Mouse (Mus musculus): ENCODE results near the gene Tmem170b.

Gene Tmem170b

GRCm38 (mm10) chr13:41614539-41614938, 8.8 kb downstream of the Tmem170b start:
- DNase-seq (ENCODE audit: low spot score) = no peak

DNA sequence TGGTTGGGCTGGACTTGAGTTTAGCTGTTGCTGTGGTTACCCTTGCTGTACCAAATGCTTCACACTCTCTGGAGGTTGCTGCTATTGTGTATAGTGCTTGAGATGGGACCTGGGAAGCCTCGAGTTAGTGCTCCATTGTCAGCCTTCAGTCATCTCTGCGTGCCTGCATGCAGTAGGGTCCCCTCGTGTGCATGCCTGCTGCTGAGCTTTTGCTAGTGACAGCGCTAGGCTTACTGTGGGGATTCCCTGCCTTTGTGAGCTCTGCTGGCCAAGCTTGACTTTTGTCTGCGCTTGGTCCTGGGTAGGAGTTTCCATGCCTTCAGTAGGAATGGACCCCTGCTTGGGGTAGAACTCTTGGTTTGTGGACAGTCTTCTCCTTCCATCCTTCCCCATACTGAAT, 9.3 kb downstream of the Tmem170b start:
- no peak for DNase-seq (ENCODE audit: low spot score)

DNA sequence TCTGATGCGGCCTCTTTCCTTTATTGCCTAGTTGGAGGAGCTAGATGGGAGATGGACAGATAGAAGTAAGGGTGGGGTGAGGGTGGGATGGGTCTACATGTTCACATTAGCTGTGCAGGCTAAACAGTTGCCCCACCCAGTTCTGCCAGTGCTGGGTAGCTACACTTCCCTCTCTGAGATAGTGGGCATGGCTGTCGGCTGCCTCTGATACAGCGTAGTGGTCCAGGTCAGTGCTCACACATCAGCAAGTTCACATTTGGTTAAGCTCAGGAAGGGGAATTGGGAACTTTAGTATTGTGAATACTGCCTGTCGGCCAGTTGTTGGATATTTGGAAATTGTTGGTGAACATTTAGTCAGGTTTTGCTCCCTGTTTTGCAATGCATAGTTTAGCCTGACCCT, 13.8 kb downstream of the Tmem170b start:
- no peak for DNase-seq (ENCODE audit: low spot score)

DNA sequence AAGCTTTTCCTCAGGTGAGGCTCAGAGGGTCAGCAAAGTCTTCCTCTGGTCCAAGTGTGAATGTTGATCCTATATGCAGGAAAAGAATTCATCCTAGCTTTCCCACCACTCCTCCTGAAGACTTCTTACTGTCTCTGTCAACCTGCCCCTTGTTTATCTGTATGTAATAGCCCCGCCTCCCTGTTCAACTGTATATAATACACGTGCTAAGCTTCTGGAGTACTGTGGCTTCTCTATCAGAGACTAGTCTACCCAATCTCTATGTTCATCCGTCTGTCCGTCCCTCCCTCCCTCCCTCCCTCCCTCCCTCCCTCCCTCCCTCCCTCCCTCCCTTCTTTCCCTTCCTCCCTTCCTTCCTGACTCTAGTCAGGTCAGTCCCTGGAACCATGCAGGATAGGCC, 14.4 kb downstream of the Tmem170b start:
- no peak for DNase-seq (ENCODE audit: low spot score)

- DNase-seq (ENCODE audit: low spot score) = no peak
Measured at GRCm38 (mm10) chr13:41624123-41624522, 18.4 kb downstream of the Tmem170b start.

- DNase-seq (ENCODE audit: low spot score) = no peak
Measured at GRCm38 (mm10) chr13:41625248-41625647, 19.5 kb downstream of the Tmem170b start.

DNA sequence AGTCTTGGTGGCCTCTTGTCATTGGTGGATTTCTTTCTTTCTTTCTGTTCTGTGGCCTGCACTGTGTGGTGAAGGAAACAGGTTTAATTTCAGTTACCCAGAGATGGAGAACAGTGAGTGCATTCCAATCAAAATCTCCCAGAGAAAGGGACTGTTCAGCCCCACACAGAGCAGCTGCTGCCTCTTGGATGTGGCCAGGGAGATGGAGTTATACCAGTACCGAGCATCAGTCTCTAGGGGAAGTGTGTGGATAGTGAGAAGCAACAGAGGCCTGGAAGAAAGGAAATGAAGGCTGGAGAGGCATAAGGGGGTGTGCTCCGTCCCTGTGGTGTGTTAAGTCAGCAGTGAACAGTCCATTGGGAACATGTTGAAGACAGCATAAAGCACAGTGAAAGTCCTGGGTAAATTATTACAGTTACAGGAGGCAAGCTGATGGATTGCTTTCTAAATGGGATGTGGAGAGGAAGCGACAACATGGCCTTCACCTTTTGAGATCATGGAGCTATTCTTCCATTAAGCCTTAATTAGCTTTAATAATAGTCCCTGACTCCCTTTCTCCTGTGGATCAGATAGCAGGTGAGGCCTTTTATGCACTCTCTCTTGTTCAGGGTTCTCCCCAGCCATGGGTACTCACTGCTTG, 21.7 kb downstream of the Tmem170b start:
- DNase-seq (ENCODE audit: low spot score) = no peak

- DNase-seq (ENCODE audit: low spot score) = peak; percentile 45
Measured at GRCm38 (mm10) chr13:41634401-41634818, 28.7 kb downstream of the Tmem170b start.

DNA sequence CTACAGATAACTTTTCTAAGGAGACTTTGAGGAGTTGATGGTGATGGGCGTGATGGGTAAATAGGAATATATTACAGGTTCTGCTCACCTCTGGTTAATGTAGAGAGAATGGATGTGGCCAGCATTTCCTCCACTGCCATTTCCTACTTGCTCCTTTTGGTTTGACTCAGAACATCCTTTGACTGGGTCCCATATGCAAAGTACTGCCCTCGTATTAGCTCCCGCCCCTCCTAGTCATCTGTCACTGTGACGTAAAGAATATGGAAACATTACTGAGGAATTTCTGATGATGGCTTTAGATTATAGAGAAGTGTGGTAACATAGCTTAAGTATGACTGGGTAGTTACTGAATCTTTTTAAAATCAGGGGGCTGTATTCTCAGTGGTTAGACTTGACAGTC, 32.4 kb downstream of the Tmem170b start:
- no peak for DNase-seq (ENCODE audit: low spot score)

DNA sequence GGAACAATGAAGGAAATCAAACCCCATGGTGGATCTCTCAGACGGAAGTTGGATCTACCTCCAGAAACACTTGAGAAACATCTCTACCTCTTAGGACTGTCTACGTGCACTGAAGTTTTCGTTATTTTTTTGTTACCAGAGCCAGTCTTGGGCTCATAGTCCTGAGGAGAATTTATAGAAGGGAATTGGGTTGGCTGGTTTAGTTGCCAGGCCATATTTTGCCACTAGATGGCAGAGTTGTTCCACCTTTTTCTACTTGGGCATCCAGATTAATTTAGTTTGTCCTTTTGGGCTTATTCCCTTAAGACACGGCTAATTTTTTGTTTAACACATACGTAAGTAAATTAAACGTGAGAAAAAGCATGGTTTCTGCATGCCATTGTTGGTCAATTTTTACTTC, 37.1 kb downstream of the Tmem170b start:
- peak; percentile 49 for DNase-seq (ENCODE audit: low spot score)

DNA sequence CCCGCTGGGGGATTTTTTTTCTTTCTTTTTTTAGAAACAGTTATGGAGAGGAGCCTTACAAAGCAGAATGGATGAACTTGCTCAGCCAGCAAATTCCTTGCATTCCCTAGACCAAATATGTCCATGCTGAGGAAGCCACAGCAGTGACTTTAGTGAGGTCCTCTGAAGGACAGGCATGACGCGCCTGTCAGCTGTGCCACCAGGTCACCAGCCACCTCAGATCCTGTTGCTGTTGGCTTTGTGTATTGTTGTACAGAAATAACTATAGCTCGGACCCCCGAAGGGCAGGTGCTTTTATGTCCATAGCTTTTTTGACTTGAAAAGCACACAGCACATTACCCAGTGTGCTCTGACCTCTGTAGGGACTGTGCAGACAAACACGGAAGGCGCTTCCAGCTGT, 38.1 kb downstream of the Tmem170b start:
- DNase-seq (ENCODE audit: low spot score) = peak; percentile 47

DNA sequence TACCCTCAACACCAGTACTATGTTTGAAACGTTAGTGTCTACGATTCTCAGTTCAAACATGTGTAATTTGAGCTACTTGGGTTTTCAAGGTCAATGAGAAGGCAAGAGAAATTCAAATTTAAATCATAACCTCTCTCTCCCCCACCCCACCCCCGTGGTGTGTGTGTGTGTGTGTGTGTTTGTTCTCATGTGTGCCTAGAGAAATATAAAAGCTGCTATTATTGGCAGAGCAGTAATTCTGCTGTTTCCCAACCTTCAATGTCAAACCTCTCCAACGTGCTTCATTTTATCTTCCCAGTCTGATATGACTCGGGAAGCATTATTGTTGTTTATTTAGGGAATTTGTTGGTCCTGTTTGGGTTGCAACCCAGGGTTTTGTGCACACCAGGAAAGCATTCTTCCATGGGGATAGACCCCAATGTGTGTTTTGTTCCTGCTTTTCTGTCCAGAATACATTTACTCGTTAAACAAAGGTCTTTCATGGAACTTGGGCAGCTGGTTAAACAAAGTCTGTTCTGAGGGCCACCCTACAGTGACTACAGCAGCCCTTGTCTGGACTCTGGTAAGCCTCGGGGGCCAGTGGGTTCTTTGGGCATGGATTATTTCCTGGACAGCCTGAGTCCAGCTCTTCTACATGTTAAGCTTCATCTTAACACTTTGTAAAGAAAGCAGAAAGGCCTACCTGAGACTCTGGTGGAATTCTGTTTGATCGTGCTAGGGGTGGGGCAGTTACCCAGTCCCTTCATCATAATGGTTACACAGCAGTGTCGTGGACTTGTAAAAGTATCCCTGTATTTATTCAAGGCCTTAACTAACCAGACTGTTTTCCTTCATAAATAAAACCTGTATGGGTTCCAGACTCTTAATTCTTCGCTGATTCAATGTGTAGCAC, 39.1 kb downstream of the Tmem170b start:
- no peak for DNase-seq (ENCODE audit: low spot score)

DNA sequence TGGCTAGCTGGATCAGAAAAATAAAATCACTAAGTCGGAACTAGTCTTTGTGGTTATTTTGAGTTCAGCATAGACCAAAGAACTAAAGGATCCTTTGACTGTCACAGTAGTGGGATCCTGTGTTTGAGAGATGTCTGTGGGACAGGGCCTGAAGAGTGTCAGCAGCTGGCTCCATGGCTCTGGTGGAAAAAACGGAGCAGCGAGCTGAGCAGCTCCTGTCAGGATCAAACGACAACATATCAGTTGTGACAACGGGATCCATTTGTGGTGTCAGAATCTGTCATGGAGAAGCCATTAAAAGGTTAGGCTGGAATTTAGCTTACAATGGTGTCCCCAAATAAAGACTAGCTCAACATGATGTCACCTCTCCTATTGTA, 39.8 kb downstream of the Tmem170b start:
- no peak for DNase-seq (ENCODE audit: low spot score)

GRCm38 (mm10) chr13:41647976-41648375, 42.3 kb downstream of the Tmem170b start:
- DNase-seq (ENCODE audit: low spot score) = no peak

DNA sequence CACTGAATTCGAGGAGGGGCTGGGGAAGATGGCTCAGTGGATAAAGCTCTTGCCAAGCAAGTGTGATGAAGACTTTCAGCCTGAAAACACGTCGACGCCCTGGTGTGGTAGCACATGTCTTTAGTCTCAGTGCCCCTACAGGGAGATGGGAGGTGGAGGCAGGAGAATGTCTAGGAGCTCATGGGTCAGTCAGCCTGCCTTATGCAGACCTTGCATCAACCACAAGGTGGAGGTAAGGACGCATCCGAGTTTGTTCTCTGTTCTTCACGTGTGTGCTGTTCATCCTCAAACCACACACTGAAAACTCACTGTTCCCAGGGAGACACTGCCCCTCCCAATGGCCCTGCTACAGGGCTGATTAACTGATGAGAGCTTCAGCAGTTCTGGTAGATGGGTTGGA, 45.0 kb downstream of the Tmem170b start:
- no peak for DNase-seq (ENCODE audit: low spot score)

DNA sequence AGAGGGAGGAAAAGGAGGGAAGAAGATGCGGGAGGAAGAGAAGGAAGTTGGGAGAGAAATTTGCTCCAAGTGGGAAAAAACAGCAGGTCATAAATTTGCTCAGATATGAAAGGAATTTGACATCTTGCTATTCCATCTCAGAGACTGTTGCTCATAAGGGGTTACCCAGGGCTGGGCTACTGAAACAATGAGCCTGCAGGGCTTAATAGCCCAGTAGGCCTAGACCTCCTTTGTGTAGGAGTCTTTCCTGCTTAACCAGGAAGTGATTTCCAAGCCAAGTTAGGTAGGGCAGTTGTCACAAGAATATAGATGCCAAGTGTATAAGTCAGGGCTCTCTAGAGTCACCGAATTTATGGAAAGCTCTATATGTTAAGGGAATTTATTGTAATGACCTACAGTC, 48.1 kb downstream of the Tmem170b start:
- no peak for DNase-seq (ENCODE audit: low spot score)

GRCm38 (mm10) chr13:41655576-41656090, 49.9 kb downstream of the Tmem170b start:
- DNase-seq (ENCODE audit: low spot score) = no peak

DNA sequence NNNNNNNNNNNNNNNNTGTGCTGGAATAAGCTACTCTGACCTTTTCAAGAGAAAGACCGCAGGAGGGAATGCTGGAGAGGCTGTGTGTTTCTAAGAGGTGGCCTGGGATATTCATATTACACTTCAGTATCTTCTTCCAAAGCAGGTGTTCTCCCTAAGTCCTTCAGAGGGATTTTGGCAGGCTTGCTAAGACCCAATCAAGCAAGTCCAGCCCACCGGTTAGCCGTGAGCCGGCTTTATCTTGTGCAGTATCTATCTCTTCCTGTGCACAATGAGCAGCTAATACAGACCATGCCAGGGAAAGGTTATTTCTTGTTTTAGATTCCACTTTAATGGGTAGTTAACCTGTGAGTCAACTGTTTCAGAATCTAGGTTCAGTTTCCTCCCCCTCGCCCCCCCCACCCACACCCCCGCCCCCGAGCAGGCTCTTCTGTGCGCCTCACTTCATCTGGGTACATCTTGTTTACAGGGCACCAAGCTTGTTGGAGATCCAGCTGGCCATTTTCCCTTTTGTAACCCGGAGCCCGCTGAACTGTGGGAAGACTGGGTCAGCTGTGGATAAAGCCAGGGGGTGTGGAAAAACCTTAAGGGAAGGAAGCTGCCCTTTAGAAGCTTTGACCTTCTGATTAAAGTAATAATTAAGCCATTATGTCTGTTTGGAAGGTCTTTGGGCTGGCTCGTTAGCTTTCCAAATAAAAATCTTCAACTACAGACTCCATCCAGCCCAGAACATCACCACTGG, 54.5 kb downstream of the Tmem170b start:
- no peak for DNase-seq (ENCODE audit: low spot score)

DNA sequence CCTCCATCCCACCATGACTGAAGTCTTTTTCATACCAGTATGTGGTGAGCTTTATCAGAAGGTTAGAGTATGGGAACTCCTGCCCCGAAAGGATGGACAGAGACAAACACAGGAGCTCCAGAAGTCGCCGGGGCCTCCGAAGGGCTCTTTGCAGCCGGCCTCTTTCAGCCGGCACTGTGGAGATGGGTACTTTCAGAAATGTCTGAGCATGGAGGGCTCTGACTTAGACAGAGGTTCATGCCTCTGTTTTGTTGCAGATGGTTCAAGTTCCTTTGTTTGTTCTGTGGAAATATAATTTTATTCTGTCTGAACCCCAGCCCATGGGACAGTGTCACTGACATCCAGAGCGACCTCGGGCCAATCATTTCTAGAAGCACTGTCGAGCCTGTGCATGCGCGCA, 55.4 kb downstream of the Tmem170b start:
- no peak for DNase-seq (ENCODE audit: low spot score)

DNA sequence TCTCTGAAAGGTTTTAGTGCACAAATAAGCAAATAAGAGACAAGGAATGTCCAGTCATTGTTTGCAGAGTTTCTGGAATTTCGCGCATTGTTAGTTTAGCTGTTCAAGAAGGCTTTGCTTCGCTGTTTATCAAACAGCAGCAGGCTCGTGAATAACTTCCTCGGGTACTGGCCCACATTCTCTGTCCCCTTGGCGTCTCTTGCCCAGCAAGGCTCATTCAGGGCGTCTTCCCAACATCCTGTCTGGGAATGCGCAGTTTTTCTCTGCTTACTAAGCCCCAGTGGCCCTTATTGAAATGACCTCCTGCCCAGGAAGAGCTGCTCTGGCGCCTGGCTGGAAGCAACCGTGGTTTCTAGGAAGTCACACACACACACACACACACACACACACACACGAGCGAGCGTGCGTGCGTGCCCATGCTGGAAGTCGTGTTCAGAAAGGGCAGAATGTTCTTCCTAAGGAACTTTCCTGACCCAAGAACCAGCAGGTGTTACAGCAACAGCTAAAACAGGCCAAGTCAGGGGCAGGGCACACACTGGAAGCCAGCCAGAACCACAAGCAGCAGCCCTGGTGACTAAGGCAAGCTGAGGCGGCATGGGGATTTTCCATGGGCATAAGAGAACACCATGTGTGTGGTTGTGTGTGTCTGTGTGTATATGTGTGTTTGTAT, 56.8 kb downstream of the Tmem170b start:
- DNase-seq (ENCODE audit: low spot score) = peak; percentile 75

DNA sequence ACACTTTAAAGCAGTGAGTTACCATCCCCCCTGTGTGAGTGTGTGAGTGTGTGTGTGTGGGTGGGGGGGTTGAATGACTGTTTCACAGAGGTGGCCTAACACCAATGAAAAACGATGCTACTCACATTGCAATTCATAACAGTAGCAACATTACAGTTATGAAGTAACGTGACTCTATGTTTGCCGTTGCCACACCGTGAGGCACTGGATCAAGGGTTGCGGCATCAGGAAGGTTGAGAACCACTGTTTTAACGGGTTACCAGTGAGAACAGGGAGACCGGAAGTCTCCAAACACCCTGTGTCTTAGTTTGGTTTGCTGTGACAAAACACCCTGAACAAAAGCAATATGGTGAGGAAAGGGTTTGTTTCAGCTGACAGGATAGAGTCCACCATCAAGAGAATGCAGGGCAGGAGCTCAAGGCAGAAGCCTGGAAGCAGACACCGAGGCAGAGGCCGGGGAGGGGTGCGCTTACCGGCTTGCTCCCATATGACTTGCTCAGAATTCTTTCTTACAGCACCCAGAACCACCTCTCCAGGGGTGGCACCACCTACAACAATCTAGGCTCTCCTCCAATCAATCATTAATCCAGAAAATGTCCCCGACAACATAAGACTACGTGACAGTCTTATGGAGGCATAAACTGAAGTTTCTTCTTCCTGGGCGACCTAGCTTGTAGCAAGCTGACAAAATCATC, 57.9 kb downstream of the Tmem170b start:
- no peak for DNase-seq (ENCODE audit: low spot score)

All from yolk sac, embryonic 10.5 days (tissue).